Comparison of ENCODE assay signal across 7 mouse cellular contexts in genomic region chr19:34662067-34662507, GRCm38 (mm10). TPM values are rescaled to one million over a fixed set of nuclear protein-coding genes. Genes with fewer than 3 reads are reported as not detected.
DNase-seq lines count a peak whose midpoint lies in the region; ATAC-seq lines count a peak whose summit lies in the region.

No protein-coding gene starts in this region.

- peak; percentile 97 for ATAC-seq in hindbrain, embryonic 14.5 days (ENCODE audit: low FRiP score)

- DNase-seq in adrenal gland, adult (ENCODE audit: inconsistent age in 2 of 2, low spot score in 1 of 2), result peak; percentile 78 to 89
- DNase-seq in cerebellum, postnatal 36 days, result peak; percentile 50 to 51
- DNase-seq in frontal cortex, postnatal 36 days (ENCODE audit: low spot score in 2 of 2), result peak; percentile 51 to 65
- peak; percentile 82 for DNase-seq in hindbrain, embryonic 14.5 days (ENCODE audit: low spot score)
- peak; percentile 17 to 34 for DNase-seq in layer of hippocampus, postnatal 25 days (ENCODE audit: extremely low spot score in 1 of 2, low spot score in 1 of 2)
- peak; percentile 60 to 73 for DNase-seq in lung, postnatal 4 days
- DNase-seq in right cerebral cortex, adult 2 months (ENCODE audit: low spot score in 2 of 2), result peak; percentile 34 to 61

- 23% methylated on average over 13 of the region's 13 CpGs for WGBS in hindbrain, embryonic 14.5 days

- no peaks in the 10 kb centered on the region for H3K9me3 ChIP-seq in hindbrain, embryonic 14.5 days (ENCODE audit: control insufficient read depth, low read length)

- H3K9ac ChIP-seq in hindbrain, embryonic 14.5 days, result no peak overlapping the region

- no peaks in the 10 kb centered on the region for H3K36me3 ChIP-seq in hindbrain, embryonic 14.5 days (replicated peaks; ENCODE audit: control insufficient read depth, insufficient read depth)

- H3K4me2 ChIP-seq in hindbrain, embryonic 14.5 days (replicated peaks), result peak overlapping the region; percentile 41

- 0 out of 2 replicates have a peak, but pooled peaks cover 3% of the 10 kb centered on the region for H3K4me1 ChIP-seq in hindbrain, embryonic 14.5 days (replicated peaks; ENCODE audit: control insufficient read depth, insufficient read depth, low read length)

- peak overlapping the region; percentile 26 for H3K4me3 ChIP-seq in hindbrain, embryonic 14.5 days (replicated peaks; ENCODE audit: low read length)

- no peaks in the 10 kb centered on the region for H3K27me3 ChIP-seq in hindbrain, embryonic 14.5 days (ENCODE audit: control insufficient read depth, insufficient read depth, low read length)

- no peak overlapping the region for H3K27ac ChIP-seq in hindbrain, embryonic 14.5 days

RNA-seq across cellular contexts. Expression of gene Ifit1, which starts 21.4 kb away (rescaled TPM):
- polyA plus RNA-seq in hindbrain, embryonic 14.5 days (2014; fragmentation: Nextera tagmentation; extraction: Ambion mirVana), result 0.13 and 0.54 TPM in 2 replicates
- under 1 TPM; 0.42 to 0.49 TPM for total RNA-seq in layer of hippocampus, postnatal 25 days (2021)

RNA-seq across cellular contexts. Expression of gene Ifit1bl2, which starts 21.5 kb away (rescaled TPM):
- polyA plus RNA-seq in hindbrain, embryonic 14.5 days (2014; fragmentation: Nextera tagmentation; extraction: Ambion mirVana), result 0.07 and 0.44 TPM in 2 replicates
- total RNA-seq in layer of hippocampus, postnatal 25 days (2021), result under 1 TPM; 0.19 to 0.37 TPM

RNA-seq across cellular contexts. Expression of gene Ifit3b, which starts 54.3 kb away (rescaled TPM):
- polyA plus RNA-seq in hindbrain, embryonic 14.5 days (2014; fragmentation: Nextera tagmentation; extraction: Ambion mirVana), result 0.21 and 0.52 TPM in 2 replicates
- 1 to 10 TPM in 1 of 2 experiments, under 1 TPM in 1; 0.54 to 1.2 TPM for total RNA-seq in layer of hippocampus, postnatal 25 days (2021)

Comparison
In these comparisons a context has a peak if more than half of its experiments do, and no peak if none do; other contexts are left out.
1. DNase-seq: peak in every context shown above with its lines; median percentile 84 in adrenal gland, adult; 82 in hindbrain, embryonic 14.5 days; 66 in lung, postnatal 4 days; 58 in frontal cortex, postnatal 36 days; 50 in cerebellum, postnatal 36 days; 48 in right cerebral cortex, adult 2 months; 26 in layer of hippocampus, postnatal 25 days.